Mouse (Mus musculus) myocyte (in vitro differentiated cells): ENCODE data around the gene Cfap74.

Experiments used
- CEBPB ChIP-seq: IDR thresholded peaks from 2 replicates; pipeline ENCODE4 v1.6.1; 2011; ENCODE audit warnings: mild to moderate bottlenecking, moderate library complexity; ENCODE audit not compliant: poor library complexity, insufficient read depth, severe bottlenecking
- E2F4 ChIP-seq: IDR thresholded peaks from one replicate; pipeline ENCODE4 v1.6.1; 2011; ENCODE audit warnings: mild to moderate bottlenecking, control low read depth, moderate library complexity; ENCODE audit not compliant: insufficient read depth
- MAX ChIP-seq: IDR thresholded peaks from one replicate; pipeline ENCODE4 v1.6.1; 2011; ENCODE audit warnings: low read depth, mild to moderate bottlenecking, control low read depth
- MYOD1 ChIP-seq, 3 experiments: IDR thresholded peaks; one replicate each; pipeline ENCODE4 v1.6.1; 2011; ENCODE audit warnings: control low read depth in 2 of 3, low read depth in 2 of 3, mild to moderate bottlenecking in 2 of 3, moderate library complexity in 1 of 3; ENCODE audit not compliant: insufficient read length in 2 of 3, control insufficient read depth in 1 of 3
- MYOG ChIP-seq, 3 experiments: IDR thresholded peaks; one replicate each; pipeline ENCODE4 v1.6.1; 2011; ENCODE audit warnings: control low read depth in 2 of 3, low read depth in 2 of 3, mild to moderate bottlenecking in 2 of 3; ENCODE audit not compliant: insufficient read length in 2 of 3, control insufficient read depth in 1 of 3, insufficient read depth in 1 of 3
- POLR2A ChIP-seq: IDR thresholded peaks from one replicate; pipeline ENCODE4 v1.6.1; 2011; ENCODE audit warnings: low read depth, mild to moderate bottlenecking, control low read depth, moderate library complexity; ENCODE audit not compliant: insufficient read length
- POLR2AphosphoS2 ChIP-seq: IDR thresholded peaks from one replicate; pipeline ENCODE4 v1.6.1; 2011; ENCODE audit warnings: low read depth, control low read depth; ENCODE audit not compliant: insufficient read length
- REST ChIP-seq: IDR thresholded peaks from one replicate; pipeline ENCODE4 v1.6.1; 2011; ENCODE audit warnings: mild to moderate bottlenecking, control low read depth, moderate library complexity; ENCODE audit not compliant: insufficient read depth, insufficient read length
- TCF12 ChIP-seq: IDR thresholded peaks from one replicate; pipeline ENCODE4 v1.6.1; 2011; ENCODE audit warnings: mild to moderate bottlenecking, control low read depth; ENCODE audit not compliant: poor library complexity, insufficient read depth, severe bottlenecking
- TCF3 ChIP-seq: IDR thresholded peaks from one replicate; pipeline ENCODE4 v1.6.1; 2011; ENCODE audit warnings: low read depth, control low read depth; ENCODE audit not compliant: insufficient read length
- USF1 ChIP-seq: IDR thresholded peaks from one replicate; pipeline ENCODE4 v1.6.1; 2011; ENCODE audit warnings: low read depth, mild to moderate bottlenecking, control low read depth, moderate library complexity

- TF ChIP-seq POLR2A (no peak), REST (no peak), USF1 (no peak), E2F4 (no peak), POLR2AphosphoS2 (no peak), MYOG (IDR thresholded peaks at IDR 0.05; ENCODE audit: control insufficient read depth in 1 of 3, insufficient read depth in 1 of 3, insufficient read length in 2 of 3, low read depth in 2 of 3) (no peak), MYOD1 (IDR thresholded peaks at IDR 0.05; ENCODE audit: control insufficient read depth in 1 of 3, insufficient read length in 2 of 3, low read depth in 2 of 3) (no peak), MAX (no peak), TCF12 (no peak), CEBPB (no peak), TCF3 (no peak)
Measured at GRCm38 (mm10) chr4:155505671-155506295, 96.8 kb downstream of the Cfap74 start.
